Mouse (Mus musculus) G1E (cell line): ENCODE data around the gene Aprt. TPM values are rescaled to one million over a fixed set of nuclear protein-coding genes. Genes with fewer than 3 reads are reported as not detected.
A peak's percentile ranks its signal among the peaks of the same experiment; 100 is the strongest.

Experiments used
- ATAC-seq: 2 replicates; pipeline ENCODE4 v1.8.0; 2016; ENCODE audit warnings: mild to moderate bottlenecking; ENCODE audit not compliant: insufficient number of reproducible peaks, poor library complexity, low FRiP score, severe bottlenecking; ENCODE audit errors: extremely low read depth
- DNase-seq: peaks from one replicate; pipeline ENCODE4 v3.0.0; 2012; ENCODE audit warnings: low spot score
- H3K27me3 ChIP-seq: 2 replicates; pipeline ENCODE4 v1.6.1; 2012; ENCODE audit warnings: mild to moderate bottlenecking, low read length, inconsistent platforms; ENCODE audit not compliant: insufficient read depth
- H3K36me3 ChIP-seq: replicated peaks from 2 replicates; pipeline ENCODE3; 2012; ENCODE audit warnings: mild to moderate bottlenecking, inconsistent platforms
- H3K4me1 ChIP-seq: 2 replicates; pipeline ENCODE4 v1.6.1; 2012; ENCODE audit warnings: low read depth, low read length, inconsistent platforms, mixed read lengths; ENCODE audit not compliant: insufficient read depth
- H3K4me3 ChIP-seq: 2 replicates; pipeline ENCODE4 v1.5.1; 2012; ENCODE audit warnings: low read depth, mild to moderate bottlenecking, inconsistent platforms, low read length, moderate library complexity, mixed read lengths
- H3K9me3 ChIP-seq: replicated peaks from 2 replicates; pipeline ENCODE4 v1.6.1; 2012; ENCODE audit warnings: inconsistent platforms
- CTCF ChIP-seq: IDR thresholded peaks from 2 replicates; pipeline ENCODE4 v1.5.1; 2012; ENCODE audit warnings: low read depth, low read length, inconsistent platforms, mixed read lengths
- GATA1 ChIP-seq: IDR thresholded peaks from 2 replicates; pipeline ENCODE4 v1.6.1; 2012; ENCODE audit warnings: borderline replicate concordance, low read length, inconsistent platforms, mixed read lengths
- GATA2 ChIP-seq: IDR thresholded peaks from 2 replicates; pipeline ENCODE4 v1.6.1; 2012; ENCODE audit warnings: low read depth, low read length, inconsistent platforms, borderline replicate concordance
- POLR2AphosphoS5 ChIP-seq: IDR thresholded peaks from 2 replicates; pipeline ENCODE4 v1.6.1; 2012; ENCODE audit warnings: low read depth, low read length, inconsistent platforms; ENCODE audit not compliant: insufficient replicate concordance
- TAL1 ChIP-seq: conservative IDR thresholded peaks from 2 replicates; pipeline ENCODE4 v1.6.1; 2012; ENCODE audit warnings: low read depth, low read length, inconsistent platforms, mixed read lengths
- polyA plus RNA-seq: library from polyadenylated mRNA; stranded (reverse); fragments of >175 nt; gene quantifications from 2 replicates; pipeline ENCODE4 v1.2.3, GENCODE M21; 2012
- total RNA-seq, 2 experiments: library from RNA; stranded (forward) in 1 of 2; stranded (reverse) in 1 of 2; fragments of 200-1000 nt in 1 of 2; fragments of >200 nt in 1 of 2; fragmentation: Nextera tagmentation in 1 of 2; gene quantifications; 2 replicates each; pipeline ENCODE4 v1.2.3; 2014 to 2017

Gene Aprt
- total and polyA plus RNA-seq, 3 experiments = 100.0 to 389 (median 112) TPM

GRCm38 (mm10) chr8:122526084-122526483 lies 50.6 kb downstream of the Aprt start:
- DNase-seq = no peak
- no peaks in the 10 kb centered on the region for H3K27me3 ChIP-seq
- H3K9me3 ChIP-seq = peaks cover 3% of the 10 kb centered on the region; the same call in 1 of the 2 replicates
- peaks cover 81% of the 10 kb centered on the region for H3K4me1 ChIP-seq
- no peak for ATAC-seq
- TF ChIP-seq CTCF = no peak
- TF ChIP-seq GATA2 = no peak
- no peak for TF ChIP-seq POLR2AphosphoS5
- no peak for TF ChIP-seq TAL1
- no peak for TF ChIP-seq GATA1
- peaks cover 92% of the 10 kb centered on the region for H3K36me3 ChIP-seq
- no peak overlapping the region; the same call in 1 of the 2 replicates for H3K4me3 ChIP-seq

DNA sequence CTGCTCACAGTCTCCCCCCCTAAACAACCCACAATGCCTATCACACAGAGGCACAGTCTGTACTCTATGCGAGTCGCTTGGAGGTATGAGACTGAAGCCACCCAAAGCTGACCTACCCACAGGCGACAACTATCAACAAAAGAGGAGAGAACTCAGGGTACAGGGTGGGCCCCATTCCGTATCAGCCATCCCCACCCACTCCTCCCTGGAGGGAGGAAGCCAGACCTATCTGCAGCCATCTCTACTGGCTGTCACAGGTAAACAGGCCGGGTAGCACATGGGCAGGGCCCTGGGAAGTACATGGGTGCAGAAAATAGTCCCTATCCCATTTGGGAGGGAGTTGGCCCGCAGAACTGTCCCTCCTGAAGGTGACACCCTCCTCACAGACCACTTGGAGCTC lies 51.7 kb downstream of the Aprt start:
- Histone ChIP-seq H3K36me3 (peaks cover 90% of the 10 kb centered on the region), H3K27me3 (no peaks in the 10 kb centered on the region), H3K4me1 (peaks cover 84% of the 10 kb centered on the region), H3K9me3 (peaks cover 3% of the 10 kb centered on the region; the same call in 1 of the 2 replicates), H3K4me3 (peak overlapping the region; percentile 48; the same call in 1 of the 2 replicates)
- DNase-seq (no peak), ATAC-seq (no peak)
- TF ChIP-seq TAL1 (no peak), POLR2AphosphoS5 (no peak), GATA1 (no peak), CTCF (no peak), GATA2 (no peak)

Other genes with a start within 250 kb of the Aprt start
- gene Trhr2, start 216.2 kb downstream of the Aprt start, total RNA-seq (2014; fragmentation: Nextera tagmentation) = not detected in 2 replicates
- gene Trhr2, start 216.2 kb downstream of the Aprt start, total RNA-seq (2017) = not detected in 2 replicates
- gene Trhr2, start 216.2 kb downstream of the Aprt start, polyA plus RNA-seq = not detected in 2 replicates
- 40.3 and 45.8 TPM in 2 replicates for gene Zc3h18, start 200.3 kb downstream of the Aprt start, total RNA-seq (2014; fragmentation: Nextera tagmentation)
- gene Zc3h18, start 200.3 kb downstream of the Aprt start, total RNA-seq (2017) = 52.7 and 58.4 TPM in 2 replicates
- gene Zc3h18, start 200.3 kb downstream of the Aprt start, polyA plus RNA-seq = 134 and 143 TPM in 2 replicates
- gene Il17c, start 154.9 kb downstream of the Aprt start, total RNA-seq (2014; fragmentation: Nextera tagmentation) = not detected in 2 replicates
- gene Il17c, start 154.9 kb downstream of the Aprt start, total RNA-seq (2017) = not detected in 2 replicates
- gene Il17c, start 154.9 kb downstream of the Aprt start, polyA plus RNA-seq = not detected in 2 replicates
- 93.6 and 103 TPM in 2 replicates for gene Cyba, start 144.0 kb downstream of the Aprt start, total RNA-seq (2014; fragmentation: Nextera tagmentation)
- gene Cyba, start 144.0 kb downstream of the Aprt start, total RNA-seq (2017) = 57.2 and 69.2 TPM in 2 replicates
- gene Cyba, start 144.0 kb downstream of the Aprt start, polyA plus RNA-seq = 368 and 426 TPM in 2 replicates
- 3.1 and 4.5 TPM in 2 replicates for gene Mvd, start 133.5 kb downstream of the Aprt start, total RNA-seq (2014; fragmentation: Nextera tagmentation)
- gene Mvd, start 133.5 kb downstream of the Aprt start, total RNA-seq (2017) = 33.3 and 38.6 TPM in 2 replicates
- 25.8 and 26.4 TPM in 2 replicates for gene Mvd, start 133.5 kb downstream of the Aprt start, polyA plus RNA-seq
- gene Snai3, start 116.2 kb downstream of the Aprt start, total RNA-seq (2014; fragmentation: Nextera tagmentation) = not detected in 2 replicates
- gene Snai3, start 116.2 kb downstream of the Aprt start, total RNA-seq (2017) = not detected in 2 replicates
- not detected in 2 replicates for gene Snai3, start 116.2 kb downstream of the Aprt start, polyA plus RNA-seq
- gene Rnf166, start 100.8 kb downstream of the Aprt start, total RNA-seq (2014; fragmentation: Nextera tagmentation) = 28.0 and 45.3 TPM in 2 replicates
- gene Rnf166, start 100.8 kb downstream of the Aprt start, total RNA-seq (2017) = 18.6 and 29.4 TPM in 2 replicates
- gene Rnf166, start 100.8 kb downstream of the Aprt start, polyA plus RNA-seq = 29.5 and 33.3 TPM in 2 replicates
- gene Ctu2, start 100.8 kb downstream of the Aprt start, total RNA-seq (2014; fragmentation: Nextera tagmentation) = 10.9 and 18.3 TPM in 2 replicates
- gene Ctu2, start 100.8 kb downstream of the Aprt start, total RNA-seq (2017) = 8.8 and 10.9 TPM in 2 replicates
- gene Ctu2, start 100.8 kb downstream of the Aprt start, polyA plus RNA-seq = 19.4 and 25.7 TPM in 2 replicates
- 77.0 and 95.3 TPM in 2 replicates for gene Piezo1, start 25.6 kb downstream of the Aprt start, total RNA-seq (2014; fragmentation: Nextera tagmentation)
- gene Piezo1, start 25.6 kb downstream of the Aprt start, total RNA-seq (2017) = 24.9 and 26.0 TPM in 2 replicates
- gene Piezo1, start 25.6 kb downstream of the Aprt start, polyA plus RNA-seq = 69.6 and 79.4 TPM in 2 replicates
- 70.8 and 71.7 TPM in 2 replicates for gene Cdt1, start 8.9 kb downstream of the Aprt start, total RNA-seq (2014; fragmentation: Nextera tagmentation)
- 46.9 and 49.9 TPM in 2 replicates for gene Cdt1, start 8.9 kb downstream of the Aprt start, total RNA-seq (2017)
- 375 and 441 TPM in 2 replicates for gene Cdt1, start 8.9 kb downstream of the Aprt start, polyA plus RNA-seq
- 5.0 and 6.0 TPM in 2 replicates for gene Galns, start 34.6 kb upstream of the Aprt start, total RNA-seq (2014; fragmentation: Nextera tagmentation)
- 7.6 and 7.9 TPM in 2 replicates for gene Galns, start 34.6 kb upstream of the Aprt start, total RNA-seq (2017)
- gene Galns, start 34.6 kb upstream of the Aprt start, polyA plus RNA-seq = 2.9 and 3.0 TPM in 2 replicates
- 19.5 and 31.8 TPM in 2 replicates for gene Trappc2l, start 34.7 kb upstream of the Aprt start, total RNA-seq (2014; fragmentation: Nextera tagmentation)
- 32.2 and 40.4 TPM in 2 replicates for gene Trappc2l, start 34.7 kb upstream of the Aprt start, total RNA-seq (2017)
- gene Trappc2l, start 34.7 kb upstream of the Aprt start, polyA plus RNA-seq = 0.43 and 0.75 TPM in 2 replicates
- gene Pabpn1l, start 45.8 kb upstream of the Aprt start, total RNA-seq (2014; fragmentation: Nextera tagmentation) = not detected in 2 replicates
- 0.11 TPM in 1 of 2 replicates, not detected in the other for gene Pabpn1l, start 45.8 kb upstream of the Aprt start, total RNA-seq (2017)
- gene Pabpn1l, start 45.8 kb upstream of the Aprt start, polyA plus RNA-seq = not detected in 2 replicates
- 99.0 and 106 TPM in 2 replicates for gene Cbfa2t3, start 122.2 kb upstream of the Aprt start, total RNA-seq (2014; fragmentation: Nextera tagmentation)
- 18.8 and 19.9 TPM in 2 replicates for gene Cbfa2t3, start 122.2 kb upstream of the Aprt start, total RNA-seq (2017)
- 287 TPM in 2 replicates for gene Cbfa2t3, start 122.2 kb upstream of the Aprt start, polyA plus RNA-seq
- gene Acsf3, start 198.6 kb upstream of the Aprt start, total RNA-seq (2014; fragmentation: Nextera tagmentation) = not detected in 2 replicates
- 0.41 and 0.49 TPM in 2 replicates for gene Acsf3, start 198.6 kb upstream of the Aprt start, total RNA-seq (2017)
- 0.63 and 0.74 TPM in 2 replicates for gene Acsf3, start 198.6 kb upstream of the Aprt start, polyA plus RNA-seq